In the genomic region with DNA sequence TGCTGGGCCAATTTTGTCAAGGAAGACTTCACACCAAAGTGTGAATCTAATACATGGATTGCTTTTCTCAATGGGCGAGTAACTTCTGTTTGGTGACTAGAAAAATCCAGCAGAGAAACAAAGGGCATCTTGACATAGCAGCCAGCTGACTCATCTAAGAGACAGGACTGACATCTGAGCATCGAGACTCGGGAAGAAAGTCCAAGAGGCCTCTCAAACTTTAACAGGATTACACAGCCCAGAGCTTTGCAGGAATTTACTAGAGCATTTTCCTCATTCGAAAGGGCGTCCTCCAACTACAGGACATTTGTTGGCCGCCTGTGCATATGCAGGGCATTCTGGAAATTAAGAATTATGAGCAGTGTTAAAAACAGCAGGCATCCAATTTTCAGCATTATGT, we compare ENCODE assay signal across 30 mouse cellular contexts. TPM values are rescaled to one million over a fixed set of nuclear protein-coding genes. Genes with fewer than 3 reads are reported as not detected.
DNase-seq lines count a peak whose midpoint lies in the region; ATAC-seq lines count a peak whose summit lies in the region.
"Had no signal": no experiment of that assay in that cellular context is flagged by ENCODE, and none has a peak within 500 bp of the region (broad histone marks: within the 10 kb centered on the region; RNA-seq: fewer than 3 reads in every experiment).

No protein-coding gene starts in this region.

- H3K27me3 ChIP-seq in limb, embryonic 11.5 days (ENCODE audit: control insufficient read depth, insufficient read depth, low read length), result no peaks in the 10 kb centered on the region
- no peaks in the 10 kb centered on the region for H3K27me3 ChIP-seq in limb, embryonic 10.5 days (ENCODE audit: low read depth, poor library complexity, severe bottlenecking)
- no peaks in the 10 kb centered on the region for H3K27me3 ChIP-seq in kidney, embryonic 16.5 days (ENCODE audit: insufficient read depth, low read length)
- H3K27me3 ChIP-seq: embryonic facial prominence, embryonic 12.5 days; forebrain, embryonic 15.5 days; hindbrain, embryonic 12.5 days; intestine, embryonic 15.5 days; liver, embryonic 13.5 days had no signal

- no peaks in the 10 kb centered on the region for H3K36me3 ChIP-seq in limb, embryonic 11.5 days (ENCODE audit: control insufficient read depth, insufficient read depth, low read length)
- no peaks in the 10 kb centered on the region for H3K36me3 ChIP-seq in limb, embryonic 10.5 days
- H3K36me3 ChIP-seq in kidney, embryonic 16.5 days (ENCODE audit: insufficient read depth, low read length), result no peaks in the 10 kb centered on the region
- H3K36me3 ChIP-seq: embryonic facial prominence, embryonic 12.5 days; forebrain, embryonic 15.5 days; heart, embryonic 15.5 days; hindbrain, embryonic 12.5 days; intestine, embryonic 15.5 days; liver, embryonic 13.5 days; midbrain, embryonic 13.5 days had no signal

- no peak overlapping the region for H3K4me3 ChIP-seq in limb, embryonic 11.5 days (ENCODE audit: low read depth, low read length)
- H3K4me3 ChIP-seq in limb, embryonic 10.5 days, result no peak overlapping the region
- H3K4me3 ChIP-seq in kidney, embryonic 16.5 days (ENCODE audit: low read length), result no peak overlapping the region
- H3K4me3 ChIP-seq: embryonic facial prominence, embryonic 12.5 days; forebrain, embryonic 10.5 days; forebrain, embryonic 15.5 days; gastrocnemius, adult 2 months; heart, embryonic 15.5 days; hindbrain, embryonic 12.5 days; intestine, embryonic 15.5 days; liver, embryonic 13.5 days; midbrain, embryonic 13.5 days had no signal

- peak; percentile 1 for DNase-seq in limb, embryonic 11.5 days (ENCODE audit: low spot score)
- no peak for DNase-seq in limb, embryonic 10.5 days (ENCODE audit: low spot score)
- peak; percentile 45 for DNase-seq in kidney, adult 18-20 months
- peak; percentile 48 to 87 for DNase-seq in kidney, postnatal 36 days
- DNase-seq in heart, postnatal 10 days, result no peak
- no peak for DNase-seq in gastrocnemius, postnatal 10 days
- DNase-seq: adrenal gland, postnatal 10 days; cerebellum, adult 11-12 months; cerebellum, adult 9-11 months; embryo, embryonic 11 days; gastrocnemius, adult 2 months; heart, postnatal 36 days; liver, embryonic 13.5 days; lung, adult 18-20 months; right cerebral cortex, adult 18-20 months; spleen, adult 18-20 months; thymus, adult 18-20 months; thymus, postnatal 25 days had no signal

- no peak overlapping the region for H3K9ac ChIP-seq in limb, embryonic 11.5 days (ENCODE audit: low read length)
- no peak overlapping the region for H3K9ac ChIP-seq in kidney, embryonic 16.5 days (replicated peaks; ENCODE audit: low read length)
- H3K9ac ChIP-seq: embryonic facial prominence, embryonic 12.5 days; forebrain, embryonic 15.5 days; heart, embryonic 15.5 days; hindbrain, embryonic 12.5 days; intestine, embryonic 15.5 days; liver, embryonic 13.5 days; midbrain, embryonic 13.5 days had no signal

- no peak for ATAC-seq in limb, embryonic 11.5 days (ENCODE audit: insufficient number of reproducible peaks, low FRiP score, low TSS enrichment, low read depth)
- ATAC-seq in kidney, embryonic 16.5 days (ENCODE audit: low FRiP score, low TSS enrichment), result no peak
- ATAC-seq in monocyte, adult 5-6 weeks (replicated peaks; ENCODE audit: insufficient number of reproducible peaks, low FRiP score, low TSS enrichment, poor library complexity, severe bottlenecking), result no peak
- ATAC-seq: forebrain, embryonic 15.5 days; hindbrain, postnatal 0 days; intestine, embryonic 15.5 days; lung, postnatal 0 days; midbrain, embryonic 13.5 days had no signal

- peaks cover 8% of the 10 kb centered on the region; the same call in 1 of the 2 replicates for H3K4me1 ChIP-seq in limb, embryonic 11.5 days (ENCODE audit: control insufficient read depth, insufficient read depth, low read length)
- peaks cover 31% of the 10 kb centered on the region for H3K4me1 ChIP-seq in limb, embryonic 10.5 days
- peaks cover 28% of the 10 kb centered on the region for H3K4me1 ChIP-seq in kidney, embryonic 16.5 days (ENCODE audit: insufficient read depth, low read length)
- H3K4me1 ChIP-seq: intestine, embryonic 15.5 days had no signal

- no peaks in the 10 kb centered on the region for H3K9me3 ChIP-seq in limb, embryonic 11.5 days (ENCODE audit: control insufficient read depth, low read length)
- H3K9me3 ChIP-seq in limb, embryonic 10.5 days (replicated peaks), result no peaks in the 10 kb centered on the region
- H3K9me3 ChIP-seq in kidney, embryonic 16.5 days (ENCODE audit: low read length), result no peaks in the 10 kb centered on the region
- H3K9me3 ChIP-seq: embryonic facial prominence, embryonic 12.5 days; forebrain, embryonic 10.5 days; forebrain, embryonic 15.5 days; heart, embryonic 15.5 days; hindbrain, embryonic 12.5 days; intestine, embryonic 15.5 days; liver, embryonic 13.5 days; midbrain, embryonic 13.5 days had no signal

- H3K27ac ChIP-seq in limb, embryonic 11.5 days (replicated peaks; ENCODE audit: low read depth, low read length), result no peak overlapping the region
- no peak overlapping the region for H3K27ac ChIP-seq in limb, embryonic 10.5 days
- H3K27ac ChIP-seq in kidney, embryonic 16.5 days (ENCODE audit: low read length), result peak overlapping the region; percentile 35; the same call in 1 of the 2 replicates
- H3K27ac ChIP-seq: embryonic facial prominence, embryonic 12.5 days; forebrain, embryonic 10.5 days; forebrain, embryonic 15.5 days; gastrocnemius, adult 2 months; heart, embryonic 15.5 days; hindbrain, embryonic 12.5 days; hindbrain, postnatal 0 days; intestine, embryonic 15.5 days; liver, embryonic 13.5 days; macrophage; midbrain, embryonic 13.5 days had no signal

- intact Hi-C loops in heart, postnatal 10 days (cut with DNase I), result no loop called here

- WGBS in limb, embryonic 11.5 days, result 74% methylated on average over 6 of the region's 6 CpGs
- WGBS in limb, embryonic 10.5 days, result 75% methylated on average over 6 of the region's 6 CpGs
- 51% methylated on average over 6 of the region's 6 CpGs for WGBS in kidney, embryonic 16.5 days

- no peak overlapping the region for H3K4me2 ChIP-seq in limb, embryonic 11.5 days (ENCODE audit: low read depth, severe bottlenecking)
- no peak overlapping the region for H3K4me2 ChIP-seq in kidney, embryonic 16.5 days (replicated peaks; ENCODE audit: low read depth, low read length)
- H3K4me2 ChIP-seq: embryonic facial prominence, embryonic 12.5 days; forebrain, embryonic 15.5 days; heart, embryonic 15.5 days; hindbrain, embryonic 12.5 days; intestine, embryonic 15.5 days; liver, embryonic 13.5 days; midbrain, embryonic 13.5 days had no signal

RNA-seq across cellular contexts. Expression of a gene that starts 4.9 kb away (rescaled TPM):
- 59.2 and 61.9 TPM in 2 replicates for polyA plus RNA-seq in limb, embryonic 11.5 days (2014; fragmentation: Nextera tagmentation; extraction: Ambion mirVana)
- 49.5 and 54.3 TPM in 2 replicates for polyA plus RNA-seq in limb, embryonic 10.5 days (2016; fragmentation: Nextera tagmentation; extraction: Ambion mirVana)
- 80.5 and 84.7 TPM in 2 replicates for polyA plus RNA-seq in kidney, embryonic 16.5 days (2015; fragmentation: Nextera tagmentation; extraction: Ambion mirVana)
- total RNA-seq in heart, postnatal 10 days (2021), result 10 to 100 TPM; 27.8 to 30.0 TPM
- total RNA-seq in monocyte, adult 5-6 weeks (2017), result 119 to 177 TPM (median 170 TPM) in 3 replicates
- total RNA-seq in gastrocnemius, postnatal 10 days (2021), result 10 to 100 TPM; 22.0 to 27.6 TPM

Comparison
In these comparisons a context has a peak if more than half of its experiments do, and no peak if none do; other contexts are left out.
1. DNase-seq: peak in limb, embryonic 11.5 days (single experiment), kidney, adult 18-20 months (single experiment) and kidney, postnatal 36 days (2 of 2); none in limb, embryonic 10.5 days (single experiment), heart, postnatal 10 days (0 of 2) and gastrocnemius, postnatal 10 days (single experiment).